Mouse (Mus musculus) neural tube, embryonic 14.5 days (tissue): Measurements from ENCODE around the gene Arhgap29. TPM values are rescaled to one million over a fixed set of nuclear protein-coding genes. Genes with fewer than 3 reads are reported as not detected.

Source experiments
- ATAC-seq: fragments of 200-750 bp; cut with Nextera tagmentation; 2 replicates; pipeline ENCODE4 v1.8.0; 2017; ENCODE audit warnings: low read depth, mild to moderate bottlenecking, moderate TSS enrichment, moderate library complexity
- H3K27ac ChIP-seq: fragments of 300-500 bp; sonication (generic); 2 replicates; pipeline ENCODE4 v1.5.1; 2014; ENCODE audit warnings: low read depth, mild to moderate bottlenecking, control low read depth, low read length, moderate library complexity, mixed read lengths
- H3K27me3 ChIP-seq: fragments of 300-500 bp; sonication (generic); 2 replicates; pipeline ENCODE4 v1.6.1; 2014; ENCODE audit warnings: low read length; ENCODE audit not compliant: control insufficient read depth, insufficient read depth
- H3K36me3 ChIP-seq: fragments of 300-500 bp; sonication (generic); 2 replicates; pipeline ENCODE4 v1.6.1; 2014; ENCODE audit warnings: low read length, mixed read lengths; ENCODE audit not compliant: control insufficient read depth, insufficient read depth
- H3K4me1 ChIP-seq: fragments of 300-500 bp; sonication (generic); 2 replicates; pipeline ENCODE4 v1.6.1; 2014; ENCODE audit warnings: low read length; ENCODE audit not compliant: control insufficient read depth, insufficient read depth
- H3K4me2 ChIP-seq: fragments of 300-500 bp; sonication (generic); 2 replicates; pipeline ENCODE4 v1.6.1; 2014; ENCODE audit warnings: mild to moderate bottlenecking, low read depth, low read length, control low read depth
- H3K4me3 ChIP-seq: fragments of 300-500 bp; sonication (generic); 2 replicates; pipeline ENCODE4 v1.5.1; 2014; ENCODE audit warnings: low read depth, low read length, control low read depth, mixed read lengths
- H3K9ac ChIP-seq: fragments of 300-500 bp; sonication (generic); replicated peaks from 2 replicates; pipeline ENCODE4 v1.6.1; 2014; ENCODE audit warnings: low read depth, mild to moderate bottlenecking, control low read depth, low read length, mixed read lengths
- H3K9me3 ChIP-seq: fragments of 300-500 bp; sonication (generic); 2 replicates; pipeline ENCODE4 v1.6.1; 2016; ENCODE audit warnings: low read length; ENCODE audit not compliant: control insufficient read depth
- WGBS: fragments of 180-500 bp; shearing (Covaris S2); extraction: QIAGEN DNeasy Blood & Tissue Kit; methylation state at CpG from one replicate; pipeline ENCODE4 v1.1.7; 2014; 5-methylcytosine and 5-hydroxymethylcytosine counted together
- polyA plus RNA-seq: library from polyadenylated mRNA; unstranded; fragments of >200 nt; fragmentation: Nextera tagmentation; extraction: Ambion mirVana; gene quantifications from 2 replicates; pipeline ENCODE4 v1.2.1, GENCODE M21; 2014

The Arhgap29 gene
- polyA plus RNA-seq, 1 experiment from 2014 or later, result 11.3 TPM

- 96% methylated on average over 6 of the region's 6 CpGs for WGBS
- Histone ChIP-seq H3K9me3 (no peaks in the 10 kb centered on the region), H3K36me3 (no peaks in the 10 kb centered on the region)
These were observed 15.3 kb upstream of the Arhgap29 start for GRCm38 (mm10) chr3:121937036-121937435.

GRCm38 (mm10) chr3:121939658-121940057, 12.7 kb upstream of the Arhgap29 start:
- no peaks in the 10 kb centered on the region for H3K4me1 ChIP-seq

More at GRCm38 (mm10) chr3:121937036-121937435, 15.3 kb upstream of the Arhgap29 start:
- H3K27me3 ChIP-seq, result no peaks in the 10 kb centered on the region
- H3K4me1 ChIP-seq, result no peaks in the 10 kb centered on the region
- H3K4me2 ChIP-seq, result no peak overlapping the region
- no peak overlapping the region for H3K9ac ChIP-seq
- ATAC-seq, result no peak
- H3K27ac ChIP-seq, result no peak overlapping the region
- H3K4me3 ChIP-seq, result no peak overlapping the region

DNA sequence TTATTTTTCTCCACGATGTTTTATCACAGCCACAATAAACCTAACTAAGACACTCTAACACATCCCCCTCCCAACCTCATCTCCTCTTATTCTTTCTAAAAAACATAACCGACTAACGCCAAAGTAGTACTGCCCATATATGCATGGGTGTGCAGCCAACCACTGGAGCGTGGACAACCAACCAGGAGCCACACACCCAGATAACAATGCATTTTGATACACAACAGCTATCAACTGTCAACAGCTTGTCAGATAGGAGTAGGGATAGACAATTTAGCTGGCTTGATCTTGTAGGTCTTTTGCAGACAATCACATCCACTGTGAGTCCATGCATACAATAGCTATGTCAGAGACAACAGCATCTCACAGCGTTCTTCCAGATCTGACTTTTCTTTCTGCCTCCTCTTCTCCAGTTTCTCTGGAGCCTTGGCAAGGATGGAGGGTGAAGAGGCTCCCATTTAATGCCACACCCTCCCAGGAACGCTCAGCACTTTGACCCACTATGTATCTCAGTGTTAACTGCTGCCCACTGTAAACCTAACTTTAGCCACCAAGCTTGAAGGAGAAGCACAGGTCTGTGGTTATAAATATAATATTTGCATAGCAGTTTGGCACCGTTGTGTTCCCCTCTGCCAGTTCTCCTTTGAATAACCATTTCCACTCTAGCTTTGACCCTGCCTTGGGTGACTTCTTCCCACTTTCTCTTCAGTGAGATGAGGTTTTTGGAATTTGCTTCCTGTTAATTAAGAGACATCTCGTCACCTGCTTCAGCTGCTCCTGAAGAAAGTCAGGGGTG, 12.0 kb upstream of the Arhgap29 start:
- WGBS, result 90% methylated on average over 8 of the region's 8 CpGs
- Histone ChIP-seq H3K27ac (no peak overlapping the region), H3K36me3 (no peaks in the 10 kb centered on the region), H3K4me2 (no peak overlapping the region), H3K9ac (no peak overlapping the region), H3K27me3 (no peaks in the 10 kb centered on the region), H3K4me1 (no peaks in the 10 kb centered on the region), H3K9me3 (no peaks in the 10 kb centered on the region), H3K4me3 (no peak overlapping the region)
- no peak for ATAC-seq

More at GRCm38 (mm10) chr3:121939658-121940057, 12.7 kb upstream of the Arhgap29 start:
- H3K27me3 ChIP-seq, result no peaks in the 10 kb centered on the region
- 74% methylated on average over 1 of the region's 1 CpGs for WGBS
- no peak overlapping the region for H3K9ac ChIP-seq
- no peaks in the 10 kb centered on the region for H3K9me3 ChIP-seq
- no peak for ATAC-seq
- no peak overlapping the region for H3K27ac ChIP-seq
- H3K36me3 ChIP-seq, result no peaks in the 10 kb centered on the region
- H3K4me2 ChIP-seq, result no peak overlapping the region
- no peak overlapping the region for H3K4me3 ChIP-seq

GRCm38 (mm10) chr3:121941204-121941745, 11.1 kb upstream of the Arhgap29 start:
- no peak for ATAC-seq
- Histone ChIP-seq H3K4me1 (no peaks in the 10 kb centered on the region), H3K4me3 (no peak overlapping the region), H3K9me3 (no peaks in the 10 kb centered on the region), H3K27ac (no peak overlapping the region), H3K27me3 (no peaks in the 10 kb centered on the region), H3K4me2 (no peak overlapping the region), H3K9ac (no peak overlapping the region), H3K36me3 (no peaks in the 10 kb centered on the region)
- WGBS, result 90% methylated on average over 11 of the region's 11 CpGs

DNA sequence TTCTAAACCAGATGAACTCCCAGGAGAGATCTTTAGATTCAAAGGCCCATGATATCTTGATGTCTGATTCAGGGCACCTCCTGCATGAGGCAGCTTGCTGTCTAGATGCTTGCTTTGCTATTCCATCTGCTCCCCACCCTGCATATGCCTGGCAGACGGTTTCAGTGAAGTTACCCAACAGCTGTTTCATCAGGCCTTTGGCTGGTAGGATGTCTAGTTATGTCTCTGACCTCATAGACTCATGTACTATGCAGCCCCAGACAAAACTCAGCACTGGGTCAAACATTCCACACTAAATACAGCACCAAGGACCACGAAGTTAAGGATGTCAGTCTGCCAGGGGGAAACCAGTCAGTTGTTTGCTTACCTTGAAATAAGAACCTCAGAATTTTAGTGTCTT, 6.4 kb upstream of the Arhgap29 start:
- no peak for ATAC-seq
- no peak overlapping the region for H3K4me2 ChIP-seq
- WGBS, result 71% methylated on average over 2 of the region's 2 CpGs
- no peak overlapping the region for H3K4me3 ChIP-seq
- no peak overlapping the region for H3K27ac ChIP-seq
- H3K9me3 ChIP-seq, result no peaks in the 10 kb centered on the region
- H3K27me3 ChIP-seq, result no peaks in the 10 kb centered on the region
- no peaks in the 10 kb centered on the region for H3K36me3 ChIP-seq
- no peaks in the 10 kb centered on the region for H3K4me1 ChIP-seq
- H3K9ac ChIP-seq, result no peak overlapping the region

DNA sequence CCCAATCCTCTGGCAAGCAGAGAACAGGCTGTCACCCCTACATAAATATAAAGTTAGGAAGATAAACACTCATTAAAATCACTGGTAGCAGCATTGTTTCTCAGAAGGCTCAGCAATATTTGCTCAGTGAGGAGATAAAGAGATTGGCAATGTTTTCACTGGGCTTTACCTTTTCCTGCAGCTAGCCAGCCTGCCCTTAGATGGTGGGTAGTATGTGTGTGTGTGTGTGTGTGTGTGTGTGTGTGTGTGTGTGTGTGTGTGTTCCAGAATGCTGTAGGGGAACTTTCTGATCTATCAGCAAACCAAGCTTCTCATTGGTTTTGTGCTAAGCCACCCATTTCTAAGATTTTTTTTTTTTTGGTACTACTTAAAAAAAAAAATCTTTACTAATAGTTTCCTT, 5.6 kb upstream of the Arhgap29 start:
- no peaks in the 10 kb centered on the region for H3K4me1 ChIP-seq
- H3K4me2 ChIP-seq, result no peak overlapping the region
- no peak for ATAC-seq
- no peaks in the 10 kb centered on the region for H3K9me3 ChIP-seq
- no peaks in the 10 kb centered on the region for H3K36me3 ChIP-seq
- H3K27ac ChIP-seq, result no peak overlapping the region
- no peaks in the 10 kb centered on the region for H3K27me3 ChIP-seq
- H3K9ac ChIP-seq, result no peak overlapping the region
- no peak overlapping the region for H3K4me3 ChIP-seq

- Histone ChIP-seq H3K9ac (no peak overlapping the region), H3K4me2 (no peak overlapping the region), H3K4me1 (no peaks in the 10 kb centered on the region), H3K36me3 (no peaks in the 10 kb centered on the region), H3K27me3 (peaks cover 13% of the 10 kb centered on the region), H3K9me3 (no peaks in the 10 kb centered on the region), H3K27ac (no peak overlapping the region), H3K4me3 (no peak overlapping the region)
- 73% methylated on average over 6 of the region's 6 CpGs for WGBS
- ATAC-seq, result no peak
These were observed 2.2 kb upstream of the Arhgap29 start for GRCm38 (mm10) chr3:121950139-121950538.

GRCm38 (mm10) chr3:121951116-121951515, 1.2 kb upstream of the Arhgap29 start:
- no peak overlapping the region for H3K27ac ChIP-seq
- no peaks in the 10 kb centered on the region for H3K9me3 ChIP-seq
- H3K4me1 ChIP-seq, result no peaks in the 10 kb centered on the region
- H3K36me3 ChIP-seq, result no peaks in the 10 kb centered on the region
- H3K27me3 ChIP-seq, result peaks cover 13% of the 10 kb centered on the region
- H3K4me2 ChIP-seq, result no peak overlapping the region
- no peak for ATAC-seq
- H3K9ac ChIP-seq, result no peak overlapping the region
- WGBS, result 86% methylated on average over 2 of the region's 2 CpGs
- H3K4me3 ChIP-seq, result no peak overlapping the region

- Histone ChIP-seq H3K27ac (no peak overlapping the region), H3K36me3 (no peaks in the 10 kb centered on the region), H3K4me2 (peak overlapping the region; percentile 74), H3K9me3 (no peaks in the 10 kb centered on the region), H3K4me1 (no peaks in the 10 kb centered on the region), H3K4me3 (peak overlapping the region; percentile 57), H3K27me3 (peaks cover 13% of the 10 kb centered on the region), H3K9ac (peak overlapping the region; percentile 64)
- peak; percentile 95 for ATAC-seq
- under 1% methylated on average over 32 of the region's 44 CpGs for WGBS
These were observed 700 bp downstream of the Arhgap29 start for GRCm38 (mm10) chr3:121953049-121953432.
